Comparison of ENCODE assay signal across 9 mouse cellular contexts in genomic region chr6:36728079-36728478, GRCm38 (mm10).
DNase-seq lines count a peak whose midpoint lies in the region.
"Had no signal": no experiment of that assay in that cellular context is flagged by ENCODE, and none has a peak within 500 bp of the region (broad histone marks: within the 10 kb centered on the region; RNA-seq: fewer than 3 reads in every experiment).

No protein-coding gene starts in this region.

- intact Hi-C loops in left cerebral cortex, postnatal 4 days (cut with DNase I) = no loop called here

- peak; percentile 14 for DNase-seq in gastrocnemius, postnatal 10 days
- no peak for DNase-seq in gastrocnemius, adult 18-20 months (ENCODE audit: low spot score)
- DNase-seq in left cerebral cortex, postnatal 4 days = peak; percentile 66
- DNase-seq in left cerebral cortex, adult 9 months (ENCODE audit: low spot score in 2 of 2) = no peak
- peak; percentile 44 for DNase-seq in testis, postnatal 10 days (ENCODE audit: low spot score)
- no peak for DNase-seq in testis, postnatal 14 days (ENCODE audit: low spot score)
- DNase-seq in layer of hippocampus, postnatal 14 days (ENCODE audit: low spot score in 2 of 2) = no peak
- DNase-seq: heart, adult 2 months; retina, postnatal 1 day had no signal

Comparison
In these comparisons a context has a peak if more than half of its experiments do, and no peak if none do; other contexts are left out.
1. DNase-seq: peak in gastrocnemius, postnatal 10 days (single experiment), left cerebral cortex, postnatal 4 days (single experiment) and testis, postnatal 10 days (single experiment); none in gastrocnemius, adult 18-20 months (single experiment), left cerebral cortex, adult 9 months (0 of 2), testis, postnatal 14 days (single experiment) and layer of hippocampus, postnatal 14 days (0 of 2).